Mouse (Mus musculus): ENCODE data around the gene Mxi1. TPM values are rescaled to one million over a fixed set of nuclear protein-coding genes. Genes with fewer than 3 reads are reported as not detected.

The Mxi1 gene
- 15.1 and 17.8 TPM in 2 replicates for polyA plus RNA-seq (2012; rRNA removed)

GRCm38 (mm10) chr19:53310348-53310747 lies at the start of gene Mxi1:
Mxi1 (plus strand) TSS chr19:53310518.

GRCm38 (mm10) chr19:53371666-53372065 lies 61.3 kb downstream of the Mxi1 start, which contains the start of gene Gm10197:
Gm10197 (minus strand) TSS chr19:53371766.

GRCm38 (mm10) chr19:53390495-53391007 lies 80.2 kb downstream of the Mxi1 start, which contains the start of gene Smndc1:
Smndc1 (minus strand) TSS chr19:53390578.

Other genes starting within 250 kb of the Mxi1 start
- gene Add3, start 170.1 kb upstream of the Mxi1 start, polyA plus RNA-seq (2012; rRNA removed) = 13.0 and 14.2 TPM in 2 replicates
- not detected in 2 replicates for gene Gm10197, start 61.2 kb downstream of the Mxi1 start, polyA plus RNA-seq (2012; rRNA removed)
- gene Smndc1, start 80.1 kb downstream of the Mxi1 start, polyA plus RNA-seq (2012; rRNA removed) = 7.1 and 7.7 TPM in 2 replicates
- 1.4 and 1.6 TPM in 2 replicates for gene Dusp5, start 218.6 kb downstream of the Mxi1 start, polyA plus RNA-seq (2012; rRNA removed)

All from liver, embryonic 18 days (tissue).